In the genomic region with DNA sequence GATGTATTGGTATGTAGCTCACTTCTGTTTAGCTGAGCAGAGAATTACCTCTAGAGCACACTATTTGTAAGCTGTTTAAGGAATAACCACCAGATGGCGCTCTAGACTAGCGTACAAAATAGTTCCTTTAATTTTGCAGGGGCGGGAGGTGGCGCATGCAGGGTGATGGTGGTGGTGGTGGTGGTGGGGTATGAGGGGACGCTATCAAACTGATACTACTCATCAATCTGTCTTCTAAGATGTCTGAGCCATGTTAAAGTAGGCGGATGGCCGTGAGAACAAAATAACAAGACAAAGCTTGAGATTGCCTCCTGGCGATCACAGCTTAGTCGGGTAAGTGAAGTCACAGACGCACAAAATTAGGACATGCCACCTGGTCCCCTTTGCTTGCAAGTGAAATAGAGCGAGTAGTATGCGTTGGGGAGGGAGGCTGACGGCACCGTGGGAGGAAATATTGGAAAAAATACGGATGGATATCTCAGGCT, we compare ENCODE assay signal across 8 mouse cellular contexts.
DNase-seq lines count a peak whose midpoint lies in the region; ATAC-seq and TF ChIP-seq lines count a peak whose summit lies in the region.

No protein-coding gene starts in this region.

- H3K4me2 ChIP-seq in kidney, embryonic 16.5 days (replicated peaks; ENCODE audit: low read depth, low read length) = no peak overlapping the region
- peak overlapping the region; percentile 29 for H3K4me2 ChIP-seq in forebrain, embryonic 15.5 days (replicated peaks)

- WGBS in kidney, embryonic 16.5 days = 31% methylated on average over 15 of the region's 15 CpGs
- 37% methylated on average over 15 of the region's 15 CpGs for WGBS in bone marrow, adult 2 months
- 26% methylated on average over 15 of the region's 15 CpGs for WGBS in forebrain, embryonic 15.5 days

- TF ChIP-seq POLR2A in bone marrow, adult 2 months (IDR thresholded peaks at IDR 0.05; ENCODE audit: borderline replicate concordance, control insufficient read depth, low read depth, low read length) = no peak

- no peaks in the 10 kb centered on the region for H3K4me1 ChIP-seq in kidney, embryonic 16.5 days (ENCODE audit: insufficient read depth, low read length)
- H3K4me1 ChIP-seq in bone marrow, adult 2 months (ENCODE audit: control insufficient read depth, insufficient read depth, low read length) = no peaks in the 10 kb centered on the region
- peaks cover 4% of the 10 kb centered on the region for H3K4me1 ChIP-seq in forebrain, embryonic 15.5 days

- no peaks in the 10 kb centered on the region for H3K27me3 ChIP-seq in kidney, embryonic 16.5 days (ENCODE audit: insufficient read depth, low read length)
- H3K27me3 ChIP-seq in forebrain, embryonic 15.5 days = no peaks in the 10 kb centered on the region

- H3K4me3 ChIP-seq in kidney, embryonic 16.5 days (ENCODE audit: low read length) = no peak overlapping the region
- no peak overlapping the region for H3K4me3 ChIP-seq in bone marrow, adult 2 months (replicated peaks; ENCODE audit: control insufficient read depth, low read depth, low read length)
- H3K4me3 ChIP-seq in forebrain, embryonic 15.5 days = no peak overlapping the region

- TF ChIP-seq CTCF in bone marrow, adult 2 months (IDR thresholded peaks at IDR 0.05; ENCODE audit: control insufficient read depth, insufficient read depth, low read length) = peak; percentile 34; the same call in 1 of the 2 replicates

- no peaks in the 10 kb centered on the region for H3K9me3 ChIP-seq in kidney, embryonic 16.5 days (ENCODE audit: low read length)
- H3K9me3 ChIP-seq in forebrain, embryonic 15.5 days = no peaks in the 10 kb centered on the region

- H3K36me3 ChIP-seq in kidney, embryonic 16.5 days (ENCODE audit: insufficient read depth, low read length) = no peaks in the 10 kb centered on the region
- no peaks in the 10 kb centered on the region for H3K36me3 ChIP-seq in forebrain, embryonic 15.5 days

- DNase-seq in kidney, postnatal 10 days = peak; percentile 42
- DNase-seq in kidney, postnatal 36 days = peak; percentile 18 to 41
- peak; percentile 53 for DNase-seq in lung, postnatal 10 days
- DNase-seq in right cerebral cortex, postnatal 25 days = peak; percentile 14

- H3K27ac ChIP-seq in kidney, embryonic 16.5 days (ENCODE audit: low read length) = no peak overlapping the region
- no peak overlapping the region for H3K27ac ChIP-seq in bone marrow, adult 2 months (ENCODE audit: control insufficient read depth, insufficient read depth, low read depth, low read length, poor library complexity)
- H3K27ac ChIP-seq in forebrain, embryonic 15.5 days (replicated peaks) = no peak overlapping the region

- no peak overlapping the region for H3K9ac ChIP-seq in kidney, embryonic 16.5 days (replicated peaks; ENCODE audit: low read length)
- H3K9ac ChIP-seq in forebrain, embryonic 15.5 days (replicated peaks) = no peak overlapping the region

- ATAC-seq in kidney, embryonic 16.5 days (ENCODE audit: low FRiP score, low TSS enrichment) = no peak
- ATAC-seq in forebrain, embryonic 15.5 days (replicated peaks) = peak; percentile 68
- ATAC-seq in erythroid progenitor cell, adult 5-6 weeks (replicated peaks; ENCODE audit: low FRiP score, poor library complexity, severe bottlenecking) = no peak
